Mouse (Mus musculus): ENCODE measurements at regions not wholly inside any gene's neighbourhood (a gene's known extent, or its start where the extent isn't known, plus 50 kb on each side); places are given as distances from the start of the nearest gene placed in this dataset.

GRCm38 (mm10) chr14:18389390-18389789, 57.7 kb upstream of the Ube2e1 start:
- H3K9ac ChIP-seq: no peak overlapping the region
- H3K36me3 ChIP-seq: no peaks in the 10 kb centered on the region
- H3K4me2 ChIP-seq: no peak overlapping the region
- H3K9me3 ChIP-seq: no peaks in the 10 kb centered on the region
- WGBS: 84% methylated on average over 6 of the region's 6 CpGs
- no peak for ATAC-seq (ENCODE audit: insufficient number of reproducible peaks, insufficient read depth, low FRiP score, low TSS enrichment, low read depth)
- no peaks in the 10 kb centered on the region for H3K4me1 ChIP-seq
- no peaks in the 10 kb centered on the region for H3K27me3 ChIP-seq
- no peak overlapping the region for H3K27ac ChIP-seq
- H3K4me3 ChIP-seq: no peak overlapping the region

GRCm38 (mm10) chr14:18385953-18386668, 54.5 kb upstream of the Ube2e1 start:
- H3K9ac ChIP-seq: no peak overlapping the region

More at GRCm38 (mm10) chr14:18385953-18386668, 54.5 kb upstream of the Ube2e1 start:
- no peaks in the 10 kb centered on the region for H3K4me1 ChIP-seq
- no peaks in the 10 kb centered on the region for H3K36me3 ChIP-seq
- H3K9me3 ChIP-seq: no peaks in the 10 kb centered on the region
- no peak overlapping the region for H3K27ac ChIP-seq
- H3K4me3 ChIP-seq: no peak overlapping the region
- no peak overlapping the region for H3K4me2 ChIP-seq
- H3K27me3 ChIP-seq: no peaks in the 10 kb centered on the region
- 81% methylated on average over 6 of the region's 6 CpGs for WGBS
- ATAC-seq (ENCODE audit: insufficient number of reproducible peaks, insufficient read depth, low FRiP score, low TSS enrichment, low read depth): no peak

Data from embryonic facial prominence, embryonic 13.5 days (tissue).